Mouse (Mus musculus): ENCODE results near the gene Aco2.

DNA sequence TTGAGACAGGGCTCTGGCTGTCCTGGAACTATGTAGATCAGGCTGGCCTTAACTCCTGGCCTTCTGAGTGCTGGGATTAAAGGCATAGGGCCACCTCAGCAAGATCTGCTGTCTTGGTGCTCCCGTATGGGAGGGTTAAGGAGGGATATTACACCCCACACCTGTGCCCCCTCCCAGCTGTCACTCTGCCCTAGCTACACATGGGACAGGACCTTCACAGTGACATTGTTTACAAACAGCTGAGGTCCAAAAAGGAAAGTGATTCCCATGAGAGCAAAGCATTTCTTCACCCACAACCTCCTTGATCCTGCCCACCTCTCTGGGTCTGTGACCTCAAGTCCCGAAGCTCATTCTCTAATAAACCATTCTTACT lies 42.9 kb upstream of the Aco2 start:
- no peak for TF ChIP-seq CTCF (IDR thresholded peaks at IDR 0.05; ENCODE audit: low read depth, low read length)
- TF ChIP-seq POLR2A (IDR thresholded peaks at IDR 0.05; ENCODE audit: insufficient read depth, low read length): no peak
- no peak for TF ChIP-seq EP300 (IDR thresholded peaks at IDR 0.05; ENCODE audit: insufficient read depth, low read depth, low read length)

Data from ES-Bruce4 (cell line).